Mouse (Mus musculus) cortical plate, adult 2 months (tissue): ENCODE results near the gene Bmp8a.

Experiments used
- CTCF ChIP-seq: fragments of 200-500 bp; IDR thresholded peaks from 2 replicates; pipeline ENCODE4 v1.5.1; 2011; ENCODE audit warnings: mild to moderate bottlenecking, control low read depth, low read length; ENCODE audit not compliant: insufficient read depth; ENCODE audit errors: extremely low read depth
- POLR2A ChIP-seq: fragments of 200-500 bp; IDR thresholded peaks from 2 replicates; pipeline ENCODE4 v1.6.1; 2011; ENCODE audit warnings: mild to moderate bottlenecking, low read length, control low read depth; ENCODE audit not compliant: insufficient read depth; ENCODE audit errors: extremely low read depth

GRCm38 (mm10) chr4:123314497-123314896 is 28.6 kb downstream of the Bmp8a start:
- TF ChIP-seq CTCF (no peak), POLR2A (no peak)
